Mouse (Mus musculus) E14TG2a.4 (cell line): ENCODE measurements at regions not wholly inside any gene's neighbourhood (a gene's known extent, or its start where the extent isn't known, plus 50 kb on each side); places are given as distances from the start of the nearest gene placed in this dataset.

Experiments
- CTCF ChIP-seq: conservative IDR thresholded peaks from 2 replicates; pipeline ENCODE4 v1.5.1; 2014; ENCODE audit warnings: low read length
- NANOG ChIP-seq: IDR thresholded peaks from 2 replicates; pipeline ENCODE4 v1.6.1; 2014; ENCODE audit warnings: borderline replicate concordance, low read length, mixed read lengths
- POU5F1 ChIP-seq: IDR thresholded peaks from 2 replicates; pipeline ENCODE4 v1.6.1; 2014; ENCODE audit warnings: low read length, borderline replicate concordance

GRCm38 (mm10) chr8:103493932-103494493 is 607.4 kb upstream of the Cdh5 start:
- TF ChIP-seq CTCF (no peak), NANOG (no peak), POU5F1 (no peak)
